Mouse (Mus musculus) liver, postnatal 0 days (tissue): Measurements from ENCODE around the gene St6gal1.

Experiments used
- CTCF ChIP-seq: sonication (generic); IDR thresholded peaks from 2 replicates; pipeline ENCODE4 v1.5.1; 2016; ENCODE audit warnings: antibody characterized with exemption, low read depth
- EP300 ChIP-seq: IDR thresholded peaks from 2 replicates; pipeline ENCODE4 v1.6.1; 2016; ENCODE audit warnings: antibody characterized with exemption, low read depth, mild to moderate bottlenecking

DNA sequence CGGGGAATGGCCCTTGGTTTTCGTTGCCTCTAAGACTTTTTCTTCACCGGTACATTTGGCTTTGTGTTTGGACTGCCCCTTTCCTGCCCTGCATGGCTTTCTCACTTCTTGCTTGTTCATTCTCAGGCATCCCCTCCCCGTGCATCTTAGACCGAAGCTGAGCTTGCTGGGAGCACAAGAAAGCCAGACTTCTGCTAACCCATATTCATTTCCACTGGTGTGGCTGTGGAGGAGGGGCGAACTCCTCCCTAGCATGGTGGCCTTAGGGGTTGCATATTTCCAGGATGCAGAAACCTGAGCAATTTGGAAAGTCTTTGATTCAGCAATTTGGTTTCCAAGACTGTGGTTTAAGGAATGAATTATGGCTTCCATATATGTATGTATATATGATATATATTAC, 29.1 kb downstream of the St6gal1 start:
- no peak for TF ChIP-seq CTCF
- TF ChIP-seq EP300: no peak
